Mouse (Mus musculus) right cerebral cortex, adult 2 months (tissue): ENCODE data around the gene Kalrn.

Experiments
- DNase-seq, 2 experiments: peaks; one replicate each; pipeline ENCODE4 v3.0.0; 2021 to 2022; ENCODE audit warnings: low spot score in 2 of 2

Gene Kalrn

GRCm38 (mm10) chr16:34036327-34037047, 536.8 kb downstream of the Kalrn start:
- no peak for DNase-seq

DNA sequence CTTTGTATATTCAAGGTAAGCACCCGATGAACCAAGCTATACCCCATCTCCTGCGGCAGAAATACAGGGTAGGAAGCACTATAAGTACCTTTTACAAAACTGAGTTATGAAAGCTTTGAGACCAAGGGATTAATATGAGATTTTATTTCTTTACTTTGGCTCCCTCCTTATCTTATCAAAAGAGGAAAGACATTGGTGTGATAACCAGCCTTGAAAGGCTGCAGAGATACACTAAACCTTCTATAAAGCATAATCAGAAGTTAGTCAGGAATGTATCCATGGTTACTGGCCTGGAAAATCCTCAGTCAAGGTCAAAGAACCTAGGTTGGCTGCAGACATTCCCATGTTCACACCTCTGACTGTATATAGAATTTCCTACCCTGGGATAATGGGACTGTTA, 537.6 kb downstream of the Kalrn start:
- DNase-seq: no peak

DNA sequence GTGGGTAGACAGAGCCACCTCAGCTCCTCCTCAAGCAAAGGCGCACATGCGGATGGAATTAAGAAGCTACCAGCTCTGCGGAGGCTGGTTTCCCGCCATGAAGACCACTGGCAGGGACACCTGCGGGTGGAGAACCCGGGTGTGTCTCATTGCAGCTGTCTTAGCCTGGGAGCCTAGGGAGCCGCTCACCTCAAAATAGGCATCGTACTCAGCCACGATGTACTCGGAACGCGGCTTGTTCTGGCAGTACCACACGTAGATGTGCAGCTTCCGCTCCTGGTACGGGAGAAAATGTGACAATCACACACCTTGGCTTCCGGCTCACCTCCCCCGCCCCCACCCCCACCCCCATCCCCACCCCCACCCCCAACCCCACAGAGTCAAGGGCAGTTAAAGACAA, 539.1 kb downstream of the Kalrn start:
- no peak for DNase-seq

- DNase-seq: no peak
Measured at GRCm38 (mm10) chr16:34032011-34032645, 541.2 kb downstream of the Kalrn start.

GRCm38 (mm10) chr16:34031565-34031964, 541.8 kb downstream of the Kalrn start:
- no peak for DNase-seq

GRCm38 (mm10) chr16:34030379-34030778, 543.0 kb downstream of the Kalrn start:
- no peak for DNase-seq

- DNase-seq: no peak
Measured at GRCm38 (mm10) chr16:34029790-34030189, 543.5 kb downstream of the Kalrn start.

DNA sequence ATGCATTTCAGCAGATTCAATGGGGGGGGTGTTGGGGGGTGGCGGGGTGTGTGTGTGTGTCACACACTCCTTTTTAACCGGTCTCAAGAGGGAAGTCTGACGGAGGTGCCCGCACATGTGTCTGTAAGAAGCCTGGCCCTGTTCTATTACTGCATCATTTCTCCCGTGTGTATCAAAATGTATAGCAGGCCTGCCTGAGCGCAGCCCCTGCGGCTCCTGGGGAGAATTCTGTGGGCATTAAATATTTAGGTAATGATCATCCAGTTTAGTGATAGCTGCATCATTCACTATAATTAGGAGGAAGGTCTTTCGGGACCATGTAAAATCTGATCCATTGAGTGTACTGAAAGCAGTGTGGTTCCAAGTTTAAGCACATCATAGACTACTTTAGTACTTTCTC, 556.1 kb downstream of the Kalrn start:
- no peak for DNase-seq

DNA sequence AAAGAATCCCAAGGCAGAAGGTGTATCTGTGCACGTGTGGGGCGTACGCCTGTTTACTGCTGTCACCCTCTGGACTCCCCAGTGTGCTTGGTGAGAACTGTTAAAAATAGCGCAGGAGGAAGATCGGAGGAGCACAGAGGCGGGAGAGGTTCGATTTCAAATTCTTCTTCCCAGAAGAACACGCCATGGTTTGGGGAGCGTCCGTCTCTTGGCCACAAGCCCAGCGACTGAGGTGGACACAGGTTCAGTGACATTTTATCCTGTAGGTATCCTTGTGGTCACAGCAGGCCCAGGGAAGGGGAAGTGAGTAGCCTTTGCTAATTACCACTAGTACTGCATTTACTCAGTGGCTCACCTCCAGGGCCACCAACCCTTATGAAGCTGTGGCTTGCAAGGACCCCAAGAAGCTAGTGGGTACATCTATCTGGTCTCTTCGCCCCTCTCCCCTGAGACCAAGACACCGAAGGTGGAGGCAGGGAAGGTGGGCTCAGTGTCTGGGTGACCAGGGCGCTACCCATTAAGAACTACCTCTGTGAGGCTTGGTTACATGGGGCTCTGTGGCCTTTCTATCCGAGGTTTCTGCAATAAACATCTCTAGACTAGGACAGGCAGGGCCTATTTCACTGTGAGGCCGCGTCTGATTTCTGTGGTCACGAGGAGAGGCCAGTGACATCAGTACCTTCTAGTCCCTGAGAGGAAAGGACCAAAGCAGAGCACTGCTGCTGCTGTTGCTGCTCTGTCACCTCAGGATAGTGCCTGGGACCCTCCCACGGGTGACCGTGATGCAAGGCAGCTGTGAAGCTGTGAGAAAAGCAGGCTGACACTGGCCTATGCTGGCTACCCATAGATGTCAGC, 561.1 kb downstream of the Kalrn start:
- no peak for DNase-seq

DNA sequence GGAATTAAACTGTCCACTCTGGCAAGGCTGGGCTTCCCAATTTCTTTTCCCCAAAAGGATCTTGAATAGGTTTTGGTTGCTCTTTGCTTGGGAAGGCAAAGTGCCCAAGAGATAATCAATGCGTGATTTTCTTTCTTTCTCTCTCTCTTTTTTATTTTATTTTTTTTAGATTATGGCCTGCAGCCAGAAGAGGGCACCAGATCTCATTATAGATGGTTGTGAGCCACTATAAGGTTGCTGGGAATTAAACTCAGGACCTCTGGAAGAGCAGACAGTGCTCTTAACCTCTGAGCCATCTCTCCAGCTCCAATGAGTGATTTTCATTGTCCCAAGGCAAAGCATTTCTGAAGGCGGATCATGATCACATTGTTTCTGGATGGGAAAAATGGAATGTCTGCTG, 563.8 kb downstream of the Kalrn start:
- DNase-seq: no peak

- DNase-seq: no peak
Measured at GRCm38 (mm10) chr16:34005986-34006385, 567.3 kb downstream of the Kalrn start.

DNA sequence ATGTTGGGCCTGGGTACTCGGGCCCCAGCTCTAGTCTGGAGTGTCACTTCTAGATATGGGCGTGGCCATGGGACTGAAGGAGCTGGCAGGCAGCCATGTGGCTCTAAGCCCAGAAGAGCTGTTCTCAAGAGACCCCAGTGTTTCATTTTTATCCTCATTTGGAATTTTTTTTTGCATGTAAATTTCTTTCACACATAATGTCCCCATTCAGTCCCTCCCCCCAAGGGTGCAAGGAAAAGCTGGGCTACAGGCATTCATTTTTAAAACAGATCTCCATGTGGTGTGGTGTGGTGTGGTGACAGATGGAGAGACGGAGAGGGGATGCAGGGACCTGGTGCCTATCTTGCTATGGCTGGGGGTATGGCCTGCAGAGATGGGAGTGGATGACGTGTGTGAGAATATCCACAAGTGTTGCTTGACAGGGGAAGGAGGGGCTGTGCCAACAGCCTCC, 569.2 kb downstream of the Kalrn start:
- peak in 1 of 2 experiments; percentile 48 for DNase-seq

- no peak for DNase-seq
Measured at GRCm38 (mm10) chr16:34003566-34004127, 569.7 kb downstream of the Kalrn start.

DNA sequence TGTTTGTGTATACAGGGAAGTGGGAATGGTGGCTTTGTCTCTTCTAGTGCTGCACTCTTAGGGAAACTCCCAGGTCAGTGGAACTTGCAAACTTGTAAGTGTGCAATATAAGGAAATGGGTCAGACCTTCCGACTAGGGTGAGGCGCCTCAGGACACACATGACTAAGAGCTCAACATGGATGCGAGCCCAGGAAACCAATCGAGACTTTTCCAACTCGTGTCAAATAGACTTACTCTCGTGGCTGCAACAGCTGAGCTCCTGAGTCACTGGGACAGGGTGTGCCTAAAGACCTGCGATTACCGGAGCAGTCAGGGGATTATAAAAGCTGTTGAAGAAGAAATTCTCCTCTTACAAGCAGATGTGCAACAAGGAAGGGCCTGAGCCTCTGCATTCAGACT, 572.6 kb downstream of the Kalrn start:
- DNase-seq: no peak

DNA sequence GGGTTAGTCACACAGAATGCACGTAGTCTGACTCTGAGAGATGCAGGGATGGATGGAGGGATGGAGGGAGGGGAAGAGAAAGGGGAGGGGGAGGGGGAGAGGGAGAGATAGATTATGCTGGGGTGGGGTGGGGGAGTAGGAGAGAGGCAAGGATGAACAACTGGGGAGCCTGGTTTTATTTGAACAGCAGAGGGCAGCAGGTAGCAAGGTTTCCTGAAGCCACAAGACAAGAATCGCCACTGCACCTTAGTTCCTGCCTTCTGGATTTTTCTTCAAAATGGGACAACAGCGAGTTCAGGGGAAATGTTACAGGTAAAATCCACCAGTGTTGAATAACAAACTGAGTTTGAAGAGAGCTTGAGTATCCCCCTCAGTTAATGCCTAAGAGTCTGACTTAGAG, 573.9 kb downstream of the Kalrn start:
- DNase-seq: peak; percentile 58 to 66

DNA sequence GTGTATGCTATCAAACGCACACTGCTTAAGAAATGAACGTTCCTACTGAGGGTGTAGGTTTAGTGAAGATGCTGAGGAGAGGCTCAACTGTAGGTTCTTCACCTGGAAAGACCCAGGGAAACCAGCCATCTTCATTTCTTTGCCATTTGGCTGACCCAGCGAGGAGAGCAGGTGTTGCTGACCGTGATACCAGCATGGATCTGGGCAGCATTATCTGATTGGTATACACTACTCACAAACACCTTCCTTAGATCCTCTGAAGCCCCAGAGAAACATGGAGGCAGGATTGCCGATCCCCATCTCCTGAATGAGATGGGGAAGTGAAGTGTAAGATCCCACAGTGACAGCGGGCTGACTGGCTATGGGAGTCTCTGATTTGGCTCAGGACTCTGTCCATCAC, 575.3 kb downstream of the Kalrn start:
- no peak for DNase-seq

DNA sequence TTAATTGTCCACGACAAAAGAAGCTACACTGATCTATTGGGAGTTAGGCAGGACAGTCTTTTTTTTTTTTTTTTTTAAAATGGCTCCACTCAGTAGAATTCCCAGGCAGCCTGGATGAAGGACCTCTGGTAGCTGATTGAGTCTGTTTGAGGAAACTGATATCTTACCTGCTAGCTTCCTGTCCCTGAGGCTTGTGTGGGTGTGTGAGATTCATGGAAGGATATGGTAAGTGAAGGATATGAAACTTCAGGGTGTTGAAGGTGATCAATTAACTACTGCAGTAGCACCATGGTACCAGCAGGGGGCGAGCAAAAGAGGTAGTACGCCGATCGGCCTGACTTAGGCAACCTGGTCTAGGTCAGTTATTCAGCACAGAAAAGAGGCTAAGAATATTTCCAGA, 577.3 kb downstream of the Kalrn start:
- peak; percentile 59 to 60 for DNase-seq

DNA sequence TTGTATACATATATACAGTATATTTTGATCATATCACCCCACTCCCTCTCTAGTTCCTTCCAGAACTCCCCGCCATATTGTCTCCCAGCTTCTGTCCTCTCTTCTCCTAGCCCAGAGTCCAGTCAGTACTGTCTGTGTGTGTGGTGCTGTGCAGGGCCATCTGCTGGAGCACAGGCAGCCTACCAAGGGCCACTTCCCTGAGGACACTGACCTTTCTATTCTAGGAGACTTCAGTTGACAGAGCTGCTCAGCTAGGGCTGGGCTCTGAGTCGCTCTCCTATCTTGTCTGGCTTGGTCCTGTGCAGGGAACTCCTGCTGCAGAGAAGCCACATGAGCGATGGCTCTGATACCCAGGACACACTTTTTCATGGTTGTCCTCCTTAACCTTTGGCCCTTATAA, 577.8 kb downstream of the Kalrn start:
- DNase-seq: no peak

- no peak for DNase-seq
Measured at GRCm38 (mm10) chr16:33994321-33994720, 579.0 kb downstream of the Kalrn start.

GRCm38 (mm10) chr16:33990712-33991111, 582.6 kb downstream of the Kalrn start:
- no peak for DNase-seq

GRCm38 (mm10) chr16:33989106-33989505, 584.2 kb downstream of the Kalrn start:
- no peak for DNase-seq

DNA sequence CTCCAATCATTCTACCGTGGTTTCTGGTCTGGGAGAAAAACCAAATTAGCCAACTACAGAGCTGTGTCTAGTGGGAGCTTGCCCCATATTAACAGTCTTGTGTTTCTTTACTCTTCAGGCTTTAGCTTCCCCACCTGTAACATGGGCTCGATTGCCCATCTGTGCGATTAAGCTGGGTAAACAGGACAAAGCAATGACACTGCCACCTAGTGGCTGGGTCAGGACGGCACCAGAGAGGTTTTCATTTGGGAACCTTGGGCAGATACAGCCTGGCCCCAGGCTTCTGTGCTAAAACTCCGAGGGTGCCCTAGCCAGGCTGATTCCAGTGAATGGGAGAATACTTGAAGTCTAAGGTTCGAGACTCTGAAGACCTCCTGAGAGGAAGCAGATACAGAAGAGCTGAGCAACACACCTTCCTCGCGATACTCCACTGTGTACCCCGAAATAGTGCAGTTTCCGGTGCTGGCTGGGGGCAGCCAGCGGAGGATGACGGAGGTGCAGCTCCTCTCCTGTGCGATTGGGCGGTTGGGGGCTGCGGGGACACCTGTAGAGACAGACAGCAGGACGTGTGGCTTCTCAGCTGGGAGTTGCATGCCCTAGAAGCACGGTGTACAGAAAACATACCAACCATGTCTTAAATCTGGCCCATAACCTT, 584.8 kb downstream of the Kalrn start:
- peak; percentile 62 to 63 for DNase-seq
